Mouse (Mus musculus) left cerebral cortex, postnatal 36 days (tissue): ENCODE measurements around the gene Fgf3. TPM values are rescaled to one million over a fixed set of nuclear protein-coding genes. Genes with fewer than 3 reads are reported as not detected.

Source experiments
- DNase-seq, 2 experiments: peaks; one replicate each; pipeline ENCODE4 v3.0.0; 2021 to 2022; ENCODE audit warnings: low spot score in 2 of 2, mixed read lengths in 1 of 2
- intact Hi-C: fragments of 180-260 bp; cut with DNase I; formaldehyde crosslinking; loops from one replicate; pipeline ENCODE4 v1.15.1; 2025
- total RNA-seq, 2 experiments: library from RNA; stranded (reverse); gene quantifications; 2 replicates each; pipeline ENCODE4 v1.2.3; 2021

The Fgf3 gene
- under 1 TPM; 0.49 to 0.77 TPM for total RNA-seq

- DNase-seq, result no peak
- intact Hi-C loops, result no loop called here
Observed at GRCm38 (mm10) chr7:144837891-144838488, at the start of gene Fgf3. TSS of gene Fgf3 (plus strand) at chr7:144838083.

GRCm38 (mm10) chr7:144788631-144789030, 49.3 kb upstream of the Fgf3 start:
- no peak for DNase-seq
- intact Hi-C loops, result no loop called here

GRCm38 (mm10) chr7:144789601-144790556, 48.0 kb upstream of the Fgf3 start:
- DNase-seq, result no peak
- intact Hi-C loops, result no loop called here

GRCm38 (mm10) chr7:144791426-144791825, 46.5 kb upstream of the Fgf3 start:
- DNase-seq, result no peak
- intact Hi-C loops, result no loop called here

- intact Hi-C loops, result no loop called here
- no peak for DNase-seq
Observed at GRCm38 (mm10) chr7:144793296-144793695, 44.6 kb upstream of the Fgf3 start.

- no peak for DNase-seq
- intact Hi-C loops, result no loop called here
Observed at GRCm38 (mm10) chr7:144795976-144796474, 41.9 kb upstream of the Fgf3 start.

GRCm38 (mm10) chr7:144796986-144797735, 40.7 kb upstream of the Fgf3 start:
- intact Hi-C loops, result no loop called here
- no peak for DNase-seq

- intact Hi-C loops, result loop anchor here (2.0 kb wide), 1 partner anchor 96 kb away; no protein-coding TSS in a partner anchor
- peak; percentile 10 to 15 for DNase-seq
Observed at GRCm38 (mm10) chr7:144798471-144798870, 39.4 kb upstream of the Fgf3 start.

GRCm38 (mm10) chr7:144807036-144807435, 30.8 kb upstream of the Fgf3 start:
- intact Hi-C loops, result no loop called here
- no peak for DNase-seq

- intact Hi-C loops, result no loop called here
- DNase-seq, result no peak
Observed at GRCm38 (mm10) chr7:144807976-144808577, 29.8 kb upstream of the Fgf3 start.

GRCm38 (mm10) chr7:144811521-144811920, 26.4 kb upstream of the Fgf3 start:
- intact Hi-C loops, result no loop called here
- DNase-seq, result no peak

GRCm38 (mm10) chr7:144821901-144822300, 16.0 kb upstream of the Fgf3 start:
- intact Hi-C loops, result no loop called here

GRCm38 (mm10) chr7:144823988-144824387, 13.9 kb upstream of the Fgf3 start:
- intact Hi-C loops, result no loop called here
- DNase-seq, result no peak

More at GRCm38 (mm10) chr7:144821901-144822300, 16.0 kb upstream of the Fgf3 start:
- no peak for DNase-seq

- intact Hi-C loops, result no loop called here
- DNase-seq, result no peak
Observed at GRCm38 (mm10) chr7:144828369-144828768, 9.5 kb upstream of the Fgf3 start.

GRCm38 (mm10) chr7:144838522-144839503, 930 bp downstream of the Fgf3 start:
- intact Hi-C loops, result no loop called here
- DNase-seq, result peak; percentile 7 to 23

- no peak for DNase-seq
- intact Hi-C loops, result loop anchor here (5.0 kb wide), 1 partner anchor 46 kb away; no protein-coding TSS in a partner anchor
Observed at GRCm38 (mm10) chr7:144846158-144846557, 8.3 kb downstream of the Fgf3 start.

- no peak for DNase-seq
- intact Hi-C loops, result loop anchor here (5.0 kb wide), 1 partner anchor 45 kb away; no protein-coding TSS in a partner anchor
Observed at GRCm38 (mm10) chr7:144847067-144847466, 9.2 kb downstream of the Fgf3 start, which contains the start of gene Fgf4. TSS of gene Fgf4 (plus strand) at chr7:144847367.

- intact Hi-C loops, result no loop called here
- DNase-seq, result no peak
Observed at GRCm38 (mm10) chr7:144851321-144851720, 13.4 kb downstream of the Fgf3 start.
